Mouse (Mus musculus): ENCODE measurements around the gene Sp7.
A peak's percentile ranks its signal among the peaks of the same experiment; 100 is the strongest.

The Sp7 gene

DNA sequence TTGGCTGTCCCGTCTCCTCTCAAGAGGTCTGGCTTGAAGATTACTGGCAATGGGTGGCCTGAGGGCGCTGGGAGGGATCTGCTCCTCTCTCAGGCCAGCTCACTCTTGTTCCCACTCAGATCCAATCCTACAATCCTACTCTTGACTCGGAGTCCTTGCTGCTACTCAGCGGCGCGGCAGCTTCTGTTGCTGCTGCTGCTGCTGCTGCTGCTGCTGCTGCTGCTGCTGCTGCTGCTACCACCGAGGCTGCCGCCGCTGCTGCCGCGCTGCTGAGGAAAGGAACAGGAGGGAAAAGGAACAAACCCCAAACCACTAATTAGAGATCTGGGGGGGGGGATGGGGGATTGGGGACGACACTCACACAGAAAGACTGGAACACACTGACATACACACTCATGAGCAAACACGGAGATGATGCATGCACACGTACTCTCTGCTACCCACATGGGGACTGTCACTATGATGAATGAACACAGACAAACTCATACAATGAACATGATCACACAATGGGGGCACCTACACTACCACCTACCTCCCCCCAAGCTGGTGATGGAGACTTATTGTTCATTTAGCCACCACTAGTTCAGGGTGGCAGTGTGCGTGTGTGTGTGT lies at the start of gene Sp7:
Sp7 (minus strand) TSS at position 450 of the 612 bp plus-strand sequence.
- peak; percentile 61 for DNase-seq (ENCODE audit: low spot score)

DNA sequence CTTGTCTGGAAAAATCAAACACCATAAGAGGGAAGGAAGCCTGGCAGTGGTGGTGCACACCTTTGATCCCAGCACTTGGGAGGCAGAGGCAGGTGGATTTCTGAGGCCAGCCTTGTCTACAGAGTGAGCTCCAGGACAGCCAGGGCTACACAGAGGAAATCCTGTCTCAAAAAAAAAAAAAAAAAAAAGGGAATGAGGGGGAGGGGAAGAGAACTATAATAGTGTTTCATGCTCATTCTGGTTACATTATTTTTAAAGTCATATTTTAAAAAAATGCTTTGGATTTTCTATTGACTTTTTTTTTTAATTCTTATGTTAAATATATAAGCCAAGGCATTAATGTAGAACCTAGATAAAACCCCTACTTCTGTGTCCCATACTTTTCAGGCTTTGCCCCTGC lies 46.7 kb upstream of the Sp7 start:
- no peak for DNase-seq (ENCODE audit: low spot score)

DNA sequence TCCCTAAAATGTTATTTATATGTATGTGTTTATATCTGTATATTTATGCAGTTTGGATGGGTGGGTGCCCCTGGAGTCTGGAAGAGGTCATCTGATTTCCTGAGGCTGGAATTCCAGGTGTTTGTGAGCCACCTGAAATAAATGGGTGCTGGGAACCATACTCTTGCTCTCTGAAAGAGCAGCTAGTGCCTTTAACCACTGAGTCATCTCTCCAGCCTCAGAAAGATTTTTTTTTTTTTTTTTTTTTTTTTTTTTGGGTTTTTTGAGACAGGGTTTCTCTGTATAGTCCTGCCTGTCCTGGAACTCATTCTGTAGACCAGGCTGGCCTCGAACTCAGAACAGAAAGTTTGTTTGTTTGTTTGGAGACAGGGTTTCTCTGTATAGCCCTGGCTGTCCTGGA lies 44.1 kb upstream of the Sp7 start:
- DNase-seq (ENCODE audit: low spot score): no peak

DNA sequence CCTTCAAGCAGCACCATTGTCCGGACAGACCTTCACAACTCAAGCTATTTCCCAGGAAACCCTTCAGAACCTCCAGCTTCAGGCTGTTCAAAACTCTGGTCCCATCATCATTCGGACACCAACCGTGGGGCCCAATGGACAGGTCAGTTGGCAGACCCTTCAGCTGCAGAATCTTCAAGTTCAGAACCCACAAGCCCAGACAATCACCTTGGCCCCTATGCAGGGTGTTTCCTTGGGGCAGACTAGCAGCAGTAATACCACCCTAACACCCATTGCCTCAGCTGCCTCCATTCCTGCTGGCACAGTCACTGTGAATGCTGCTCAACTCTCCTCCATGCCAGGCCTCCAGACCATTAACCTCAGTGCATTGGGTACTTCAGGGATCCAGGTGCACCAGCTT lies 42.3 kb upstream of the Sp7 start:
- DNase-seq (ENCODE audit: low spot score): no peak

DNA sequence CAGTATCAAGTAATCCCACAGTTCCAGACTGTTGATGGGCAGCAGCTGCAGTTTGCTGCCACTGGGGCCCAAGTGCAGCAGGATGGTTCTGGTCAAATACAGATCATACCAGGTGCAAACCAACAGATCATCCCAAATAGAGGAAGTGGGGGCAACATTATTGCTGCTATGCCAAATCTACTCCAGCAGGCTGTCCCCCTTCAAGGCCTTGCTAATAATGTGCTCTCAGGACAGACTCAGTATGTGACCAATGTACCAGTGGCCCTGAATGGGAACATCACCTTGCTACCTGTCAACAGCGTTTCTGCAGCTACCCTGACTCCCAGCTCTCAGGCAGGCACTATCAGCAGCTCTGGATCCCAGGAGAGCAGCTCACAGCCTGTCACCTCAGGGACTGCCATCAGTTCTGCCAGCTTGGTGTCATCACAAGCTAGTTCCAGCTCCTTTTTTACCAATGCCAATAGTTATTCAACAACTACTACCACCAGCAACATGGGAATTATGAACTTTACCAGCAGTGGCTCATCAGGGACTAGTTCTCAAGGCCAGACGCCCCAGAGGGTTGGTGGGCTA lies 41.7 kb upstream of the Sp7 start:
- DNase-seq (ENCODE audit: low spot score): no peak

DNA sequence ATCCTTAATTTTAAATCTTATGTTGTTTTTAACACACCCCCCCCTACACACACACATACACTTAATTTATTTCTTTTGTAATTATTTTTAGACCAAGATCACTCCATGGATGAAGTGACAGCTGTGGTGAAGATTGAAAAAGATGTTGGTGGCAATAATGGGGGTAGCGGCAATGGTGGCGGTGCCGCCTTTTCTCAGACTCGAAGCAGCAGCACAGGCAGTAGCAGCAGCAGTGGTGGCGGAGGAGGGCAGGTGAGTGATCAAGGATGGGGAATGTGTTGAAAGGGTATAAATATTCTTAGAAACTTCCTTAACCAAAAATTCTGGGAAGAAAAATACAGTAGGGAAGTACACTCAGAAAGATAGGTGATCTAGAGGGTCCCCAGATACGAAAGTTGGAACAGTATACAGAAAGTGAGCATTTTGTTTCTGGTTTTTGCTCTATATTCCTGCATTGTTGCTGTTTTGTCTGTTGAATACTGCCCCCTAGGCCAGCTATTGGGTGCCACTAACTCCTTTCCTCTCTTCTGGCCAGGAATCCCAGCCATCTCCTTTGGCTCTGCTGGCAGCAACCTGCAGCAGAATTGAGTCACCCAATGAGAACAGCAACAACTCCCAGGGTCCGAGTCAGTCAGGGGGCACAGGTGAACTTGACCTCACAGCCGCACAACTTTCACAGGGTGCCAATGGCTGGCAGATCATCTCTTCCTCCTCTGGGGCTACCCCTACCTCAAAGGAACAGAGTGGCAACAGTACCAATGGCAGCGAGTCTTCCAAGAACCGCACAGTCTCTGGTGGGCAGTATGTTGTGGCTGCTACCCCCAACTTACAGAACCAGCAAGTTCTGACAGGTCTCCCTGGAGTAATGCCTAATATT lies 40.9 kb upstream of the Sp7 start:
- no peak for DNase-seq (ENCODE audit: low spot score)

DNA sequence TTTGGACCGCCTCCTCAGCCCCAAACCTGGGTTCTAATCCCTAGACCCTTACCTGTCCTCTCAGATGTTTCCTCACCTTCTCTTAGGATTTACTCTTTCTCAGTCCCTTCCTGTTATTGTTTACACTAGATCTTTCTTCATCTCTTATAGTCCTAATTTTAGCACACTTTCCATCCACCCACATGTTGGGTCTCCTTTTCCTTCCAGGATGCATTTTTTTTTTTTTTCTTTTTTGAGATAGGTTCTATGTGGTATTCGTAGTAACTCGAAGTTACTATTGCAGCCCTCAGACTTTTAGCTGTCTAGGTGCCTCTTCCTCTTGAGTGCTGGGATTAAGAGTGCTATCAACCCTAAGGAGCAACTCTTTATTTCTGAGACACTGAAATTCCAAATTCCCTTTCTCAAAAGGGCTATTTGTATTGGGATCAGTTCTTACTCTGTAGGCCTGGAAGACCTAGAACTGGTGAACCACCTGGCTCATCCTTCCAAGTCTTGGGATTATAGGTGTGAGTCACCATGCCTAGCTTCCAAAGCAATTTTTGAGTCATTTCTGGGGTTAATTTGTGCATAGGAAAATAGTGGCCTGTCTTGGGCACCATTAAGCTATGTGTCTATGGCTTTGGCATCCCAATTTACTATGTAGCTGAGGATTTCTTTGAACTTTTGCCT lies 40.1 kb upstream of the Sp7 start:
- DNase-seq (ENCODE audit: low spot score): no peak

DNA sequence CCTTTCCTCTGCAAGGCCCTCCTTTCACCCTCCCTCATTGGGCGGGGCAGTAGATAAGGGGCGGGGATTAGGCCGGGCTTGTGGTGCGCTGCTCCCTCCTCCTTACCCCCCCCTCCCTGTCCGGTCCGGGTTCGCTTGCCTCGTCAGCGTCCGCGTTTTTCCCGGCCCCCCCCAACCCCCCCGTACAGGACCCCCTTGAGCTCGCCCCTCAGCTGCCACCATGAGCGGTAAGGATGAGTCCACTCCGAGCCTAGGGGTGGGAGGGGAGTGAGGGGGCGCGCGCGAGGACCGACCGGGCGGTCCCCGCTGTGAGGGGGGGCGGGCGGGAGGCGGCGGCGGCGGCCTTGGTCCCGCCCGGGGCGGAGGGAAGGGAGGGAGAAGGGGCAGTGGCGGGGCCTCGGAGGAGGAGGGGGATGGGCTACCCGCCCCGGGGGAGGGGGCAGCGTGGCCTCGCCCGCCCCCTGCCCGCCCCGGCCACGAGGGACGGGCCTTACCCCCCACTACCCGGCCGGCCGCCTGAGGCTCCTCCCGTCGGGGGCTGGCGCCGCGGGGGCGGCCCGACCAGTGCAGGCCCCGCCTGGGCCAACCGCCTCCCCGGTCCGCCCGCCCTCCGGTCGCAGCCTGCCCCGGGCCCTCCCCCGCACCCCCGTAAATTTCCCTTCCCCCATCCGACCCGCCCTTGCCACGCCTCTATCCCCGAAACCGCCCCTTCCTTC lies 39.4 kb upstream of the Sp7 start:
- DNase-seq (ENCODE audit: low spot score): peak; percentile 77

DNA sequence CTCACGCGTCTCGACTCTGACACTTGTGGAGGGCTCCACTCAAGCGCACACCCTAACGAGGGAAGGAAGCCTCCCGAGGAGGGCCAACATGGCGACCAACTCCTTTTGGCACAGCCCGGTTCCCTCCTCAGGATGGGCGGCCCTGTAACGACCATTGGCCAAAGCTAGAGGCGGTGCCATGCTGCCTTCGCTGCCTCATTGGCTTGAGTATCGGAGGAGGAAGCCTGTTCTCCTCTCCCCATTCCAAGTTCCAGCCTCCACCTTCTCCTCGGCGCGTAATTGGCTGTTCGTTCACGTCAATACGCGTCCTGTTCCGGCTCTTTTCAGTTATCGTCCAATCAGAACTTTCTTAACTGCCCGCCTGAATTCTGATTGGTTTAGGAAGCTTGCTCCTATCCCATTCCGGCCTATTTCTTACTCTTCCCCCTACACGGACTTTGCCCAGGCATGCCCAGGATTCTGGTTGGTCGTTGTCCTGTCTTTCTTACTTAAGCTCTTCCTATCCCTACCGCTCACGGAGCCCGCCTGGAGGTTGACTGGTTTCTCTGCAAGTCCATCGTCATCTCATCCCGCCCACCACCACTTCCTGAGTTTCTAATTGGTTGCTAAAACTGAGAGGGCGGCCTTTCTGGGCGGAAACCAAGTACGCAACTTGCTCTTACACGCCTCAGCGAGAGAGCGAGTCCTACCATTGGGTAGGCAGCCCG lies 38.7 kb upstream of the Sp7 start, which contains the start of gene Sp1:
Sp1 (plus strand) TSS at position 655 of the 707 bp plus-strand sequence.
- DNase-seq (ENCODE audit: low spot score): peak; percentile 99

DNA sequence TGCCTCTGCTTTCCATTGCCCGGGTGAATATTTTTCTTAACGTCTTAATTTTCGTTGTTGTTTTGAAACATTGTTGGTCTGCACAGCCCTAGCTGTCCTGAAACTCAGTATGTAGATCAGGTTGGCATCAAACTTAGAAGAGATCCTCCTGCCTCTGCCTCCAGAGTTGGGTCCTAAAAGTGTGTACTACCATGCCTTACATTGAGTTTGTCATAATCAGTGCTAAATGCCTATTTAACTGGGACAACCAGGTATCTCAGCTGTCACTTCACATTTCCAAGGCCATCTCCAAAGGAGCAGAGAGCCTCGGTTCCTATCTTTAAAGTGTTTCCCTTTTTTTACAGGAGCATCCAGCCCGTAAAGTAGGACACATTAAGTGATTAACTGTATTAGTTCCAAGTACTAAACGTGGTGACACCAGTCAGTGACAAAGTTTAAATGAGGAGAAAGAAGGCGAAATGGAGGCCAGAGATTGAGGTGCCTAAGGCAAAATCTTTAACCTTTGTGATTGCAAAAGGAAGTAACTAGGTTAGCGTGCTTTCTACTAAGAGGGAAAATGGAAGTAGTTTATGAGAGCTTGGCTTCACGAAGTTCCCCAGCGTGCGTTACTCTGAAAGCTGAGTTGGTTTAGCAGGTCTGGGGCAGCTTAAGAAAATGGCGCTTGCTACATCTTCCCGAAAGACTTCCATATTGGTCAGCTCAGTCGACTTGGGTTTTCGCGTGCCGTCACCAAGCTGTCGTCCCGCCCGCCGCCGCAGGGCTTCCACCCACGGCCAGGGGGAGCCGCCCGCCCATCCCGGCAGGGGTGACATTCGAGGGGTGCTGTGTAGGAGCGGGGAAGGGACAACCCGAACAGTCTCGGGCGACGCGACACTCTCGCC lies 37.9 kb upstream of the Sp7 start:
- no peak for DNase-seq (ENCODE audit: low spot score)

DNA sequence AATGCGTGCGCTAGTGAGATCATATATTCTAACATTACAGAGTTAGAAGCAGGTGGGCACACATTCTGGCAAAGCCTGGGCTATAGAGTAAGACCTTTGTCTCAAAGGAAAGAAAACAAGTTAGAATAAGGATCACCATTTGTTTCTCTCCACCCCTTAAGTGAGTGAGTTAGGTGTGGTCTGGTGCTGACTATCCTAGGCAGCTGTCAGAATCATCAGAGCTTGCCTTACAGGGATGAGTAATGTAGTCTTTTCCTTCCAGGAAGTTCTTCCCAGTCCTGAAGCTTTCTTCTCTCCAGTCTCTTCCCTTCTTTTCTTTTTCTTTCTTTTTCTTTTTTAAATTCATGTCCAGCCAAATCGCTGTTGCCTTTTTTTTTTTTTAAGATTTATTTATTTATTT lies 35.2 kb upstream of the Sp7 start:
- no peak for DNase-seq (ENCODE audit: low spot score)

DNA sequence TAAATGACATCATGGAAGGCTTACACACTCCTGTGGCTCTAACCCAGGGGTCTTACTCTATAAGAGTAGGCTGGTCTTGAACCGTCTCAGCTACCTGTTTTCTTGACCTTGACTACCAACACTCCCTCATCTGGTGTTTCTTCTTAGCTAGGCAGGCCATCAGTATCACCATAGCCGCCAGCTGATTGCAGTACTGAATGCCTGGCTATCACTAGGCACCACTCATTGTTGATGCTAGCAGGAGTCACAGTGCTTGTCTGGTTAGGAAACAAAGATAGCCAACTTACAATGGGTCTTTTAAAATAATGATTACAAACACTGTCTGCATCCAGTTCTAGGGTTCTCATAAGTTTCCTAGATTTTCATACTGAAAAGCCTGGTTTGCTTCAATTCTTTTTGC lies 34.3 kb upstream of the Sp7 start:
- DNase-seq (ENCODE audit: low spot score): no peak

DNA sequence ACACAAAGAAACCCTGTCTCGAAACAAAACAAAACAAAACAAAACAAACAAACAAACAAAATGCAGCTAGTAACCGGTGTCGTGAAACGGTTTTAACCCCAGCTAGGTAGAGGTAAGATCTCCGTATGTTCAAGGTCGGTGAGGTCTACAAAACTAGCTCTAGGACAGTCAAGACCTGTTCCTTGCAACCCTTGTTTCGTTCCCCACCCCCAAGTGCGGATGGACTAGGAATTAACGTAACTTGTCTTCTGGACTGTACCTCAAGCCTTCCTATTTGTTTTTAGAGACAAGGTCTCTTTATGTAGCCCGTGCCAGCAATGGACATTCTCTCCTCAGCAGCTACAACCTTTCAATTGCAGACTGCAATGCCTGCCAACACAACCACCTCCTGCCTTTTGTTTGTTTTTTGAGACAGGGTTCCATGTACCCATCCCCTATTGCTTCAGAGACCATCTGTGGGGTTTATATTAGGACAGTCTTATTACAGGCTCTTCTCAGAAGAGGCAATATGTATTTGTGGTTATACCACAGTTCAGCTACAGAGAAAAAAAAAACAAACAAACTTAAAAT lies 33.6 kb upstream of the Sp7 start:
- no peak for DNase-seq (ENCODE audit: low spot score)

DNA sequence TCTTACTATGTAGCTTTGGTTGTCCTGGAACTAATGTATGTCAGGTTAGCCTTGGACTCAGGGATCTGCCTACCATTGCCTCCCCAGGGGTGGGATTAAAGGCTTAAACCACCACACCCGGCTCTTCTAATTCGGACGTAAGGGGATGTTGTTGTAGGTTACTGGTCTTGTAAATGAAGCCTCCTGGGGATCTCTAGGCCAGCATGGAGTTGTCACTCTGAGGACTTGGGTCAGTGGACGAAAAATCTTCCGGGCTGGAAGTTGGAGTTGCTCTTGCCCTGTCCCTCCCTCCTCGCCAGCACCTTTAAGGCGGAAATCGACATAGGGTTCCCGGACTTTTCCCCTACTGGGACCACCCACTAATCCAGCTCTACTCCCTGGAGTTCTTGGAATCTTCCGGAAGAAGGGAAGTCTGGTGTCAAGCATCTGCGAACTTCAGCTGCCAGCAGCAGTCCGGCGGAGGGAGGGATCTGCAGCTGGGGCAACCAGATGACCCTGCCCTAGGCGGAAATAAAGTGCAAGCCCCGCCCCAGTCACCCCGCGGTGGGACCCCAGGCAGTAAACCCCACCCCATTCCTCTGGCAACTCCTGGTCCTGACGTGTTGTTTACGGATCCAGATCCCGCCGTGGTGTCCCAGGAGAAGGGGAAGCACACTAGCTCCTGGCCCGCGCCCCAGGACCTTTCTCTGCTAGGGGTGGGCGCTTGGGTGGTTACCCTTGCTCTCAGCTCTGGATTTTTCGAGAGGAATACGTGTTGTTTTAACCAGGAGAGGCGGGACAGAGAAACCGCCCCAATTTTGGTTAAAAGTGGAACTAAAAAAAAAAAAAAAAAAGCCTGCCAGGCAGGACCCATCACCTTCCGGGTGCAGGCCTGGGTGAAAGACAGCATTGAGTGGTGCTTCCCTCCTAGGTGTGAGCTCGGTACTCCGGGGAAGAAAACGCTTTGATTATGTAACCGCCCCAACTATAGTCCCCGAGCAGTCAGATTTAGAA lies 32.5 kb upstream of the Sp7 start:
- peak; percentile 86 for DNase-seq (ENCODE audit: low spot score)

DNA sequence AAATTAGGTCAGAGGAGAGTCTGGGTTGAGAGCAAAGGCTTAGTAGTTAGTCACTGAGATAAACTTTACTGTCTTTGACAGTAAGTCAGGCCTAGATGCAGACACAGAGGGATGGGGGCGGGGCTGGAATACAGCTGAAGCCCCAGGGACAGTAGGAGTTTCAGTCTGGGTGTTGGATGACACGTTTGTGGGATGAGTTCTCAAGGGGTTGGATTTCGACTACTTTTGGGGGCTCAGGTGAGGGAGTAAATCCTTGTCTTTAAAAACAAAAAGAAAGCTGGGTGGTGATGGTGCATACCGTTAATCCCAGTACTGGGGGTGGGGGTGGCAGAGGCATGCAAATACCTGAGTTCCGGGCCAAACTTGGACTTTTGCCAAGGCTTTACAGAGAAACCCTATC lies 31.6 kb upstream of the Sp7 start:
- no peak for DNase-seq (ENCODE audit: low spot score)

DNA sequence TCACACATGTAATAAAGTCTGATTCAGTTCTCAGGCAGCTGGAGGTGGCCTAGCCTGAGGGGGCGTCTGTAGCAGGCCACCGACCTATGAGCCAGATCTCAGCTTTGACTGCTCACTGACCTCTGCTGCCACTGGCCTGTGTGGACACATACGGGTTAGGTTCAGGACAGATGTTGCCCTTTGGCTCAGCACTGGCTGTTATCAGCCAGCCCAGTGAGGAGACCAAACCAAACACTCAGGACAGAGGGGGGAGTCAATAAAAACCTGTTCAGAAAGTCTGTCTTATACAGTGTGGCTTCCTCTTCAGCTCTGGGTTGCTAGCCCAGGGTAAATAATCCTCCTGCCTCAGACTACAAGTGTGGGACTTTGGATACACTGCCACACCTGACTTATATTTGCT lies 28.1 kb upstream of the Sp7 start:
- peak; percentile 81 for DNase-seq (ENCODE audit: low spot score)

DNA sequence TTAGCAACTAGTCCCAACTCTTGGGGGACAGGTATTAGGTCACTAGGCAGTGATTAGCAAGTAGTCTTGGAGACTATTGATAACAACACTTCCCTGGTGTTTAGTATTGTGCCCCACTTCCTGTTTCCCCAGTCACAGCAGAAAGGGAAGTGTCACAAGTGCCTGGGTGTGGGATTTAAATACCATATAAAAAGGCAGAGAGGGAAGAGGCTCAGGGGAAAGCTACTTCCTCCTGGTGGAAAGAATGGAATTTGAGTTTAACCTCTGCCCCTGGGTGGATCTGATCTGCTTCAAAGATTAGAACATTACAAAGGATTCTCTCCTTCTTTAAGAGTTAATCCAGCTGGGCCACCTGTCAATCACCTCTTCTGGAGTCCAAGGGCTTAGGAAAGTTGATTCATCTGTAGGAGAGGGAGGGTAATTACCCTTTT lies 26.6 kb upstream of the Sp7 start:
- DNase-seq (ENCODE audit: low spot score): peak; percentile 52

DNA sequence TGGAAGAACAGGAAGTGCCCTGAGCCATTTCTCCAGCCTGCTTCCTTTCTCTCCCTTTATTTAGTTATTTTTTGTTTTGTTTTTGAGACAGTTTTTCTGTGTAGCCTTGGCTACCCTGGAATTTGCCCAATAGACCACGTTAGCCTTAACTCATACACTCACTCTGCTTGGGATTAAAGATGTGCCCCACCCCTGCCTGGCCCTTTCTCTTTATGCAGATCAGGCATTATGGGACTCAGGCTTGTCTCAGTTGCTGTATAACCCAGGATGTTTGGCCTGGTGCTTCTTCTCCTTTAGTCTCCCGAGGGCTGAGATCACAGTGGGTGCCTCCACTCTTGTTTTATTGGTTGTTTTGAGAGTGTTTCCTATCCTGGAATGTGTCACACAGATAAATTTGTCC lies 25.5 kb upstream of the Sp7 start:
- no peak for DNase-seq (ENCODE audit: low spot score)

DNA sequence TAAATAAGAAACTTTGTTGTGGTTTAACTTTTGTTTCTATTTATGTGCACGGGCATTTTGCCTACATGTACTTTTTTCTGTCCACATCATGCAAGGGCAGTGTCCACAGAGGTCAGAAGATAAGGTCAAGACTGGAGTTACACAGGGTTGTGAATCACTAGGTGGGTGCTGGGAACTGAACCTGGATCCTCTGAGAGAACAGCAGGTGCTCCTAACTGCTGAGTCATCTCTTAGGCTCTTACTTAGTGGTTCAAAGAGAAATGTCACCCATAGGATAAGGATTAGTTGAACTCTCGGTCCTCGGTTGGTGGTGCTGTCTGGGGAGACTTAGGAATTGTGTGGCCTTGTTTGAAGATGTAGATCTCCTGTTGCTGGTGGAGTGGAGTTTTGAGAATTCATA lies 22.0 kb upstream of the Sp7 start:
- DNase-seq (ENCODE audit: low spot score): no peak

Measured in embryo, embryonic 10 days (tissue).